Mouse (Mus musculus) testis, postnatal 14 days (tissue): ENCODE results near the gene Ciita.
A peak's percentile ranks its signal among the peaks of the same experiment; 100 is the strongest.

Experiments used
- DNase-seq: peaks from one replicate; pipeline ENCODE4 v3.0.0; 2021; ENCODE audit warnings: low spot score

Ciita gene

GRCm38 (mm10) chr16:10479857-10480256, at the start of gene Ciita:
Ciita (plus strand) TSS chr16:10480059.
- no peak for DNase-seq

- no peak for DNase-seq
These were observed 47.9 kb upstream of the Ciita start for GRCm38 (mm10) chr16:10431911-10432310.

GRCm38 (mm10) chr16:10432387-10432786, 47.5 kb upstream of the Ciita start:
- DNase-seq: no peak

- no peak for DNase-seq
These were observed 46.5 kb upstream of the Ciita start for GRCm38 (mm10) chr16:10433344-10433743.

DNA sequence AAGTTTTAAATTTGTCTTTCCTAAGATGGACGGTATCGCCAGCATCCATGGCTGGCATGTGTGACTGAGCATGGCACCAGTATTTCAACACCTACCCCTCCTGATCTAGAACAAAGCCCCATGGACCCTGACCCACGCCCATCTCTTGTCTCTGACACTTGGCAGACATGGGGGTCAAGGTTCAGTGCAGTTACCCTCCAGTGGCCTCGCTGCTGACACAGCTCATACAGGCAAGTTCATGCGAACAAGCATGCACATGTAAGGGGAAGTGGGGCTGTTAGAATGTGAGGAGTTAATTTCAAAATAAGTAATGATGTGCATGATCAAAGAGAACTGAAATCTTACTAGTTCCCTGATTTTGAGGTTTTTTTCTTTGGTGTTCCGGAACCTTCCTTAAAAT, 43.7 kb upstream of the Ciita start:
- DNase-seq: no peak

GRCm38 (mm10) chr16:10438055-10438454, 41.8 kb upstream of the Ciita start:
- DNase-seq: no peak

- DNase-seq: no peak
These were observed 38.5 kb upstream of the Ciita start for GRCm38 (mm10) chr16:10441328-10441727.

DNA sequence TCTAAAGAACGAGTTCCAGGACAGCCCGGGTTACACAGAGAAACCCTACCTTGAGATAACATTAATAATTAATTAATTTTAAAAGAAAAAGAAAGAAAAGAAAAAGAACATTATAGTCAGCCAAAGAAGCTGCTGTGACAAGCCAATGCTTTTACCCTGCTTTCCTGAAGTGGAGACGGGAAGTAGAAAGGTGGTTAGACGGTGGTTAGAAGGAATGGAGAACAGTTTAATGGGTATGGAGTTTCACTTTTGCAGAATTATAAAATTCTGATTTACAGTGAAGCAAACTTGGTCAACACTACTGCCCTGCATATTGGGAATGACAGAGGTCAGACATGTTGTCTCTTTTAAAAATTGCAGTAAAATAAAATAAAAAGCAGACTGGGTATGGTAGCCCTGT, 38.1 kb upstream of the Ciita start:
- no peak for DNase-seq

DNA sequence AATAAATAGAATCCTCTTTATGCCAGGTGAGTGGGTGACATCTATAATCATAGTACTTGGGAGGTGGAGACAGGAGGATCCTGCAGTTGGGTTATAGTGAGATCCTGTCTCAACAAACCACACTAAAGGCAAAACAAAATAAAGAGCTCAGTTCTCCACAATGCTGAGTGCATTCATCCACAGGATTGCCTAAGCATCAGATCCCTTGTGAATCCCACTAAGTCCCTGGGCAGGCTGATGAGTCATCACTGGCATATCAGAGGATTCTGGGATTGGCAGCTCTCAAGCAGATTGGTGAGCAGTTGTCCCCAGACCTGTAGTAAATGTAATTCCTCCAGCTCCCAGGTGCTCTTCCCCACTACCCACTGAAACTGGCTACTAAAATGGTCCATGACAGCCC, 36.1 kb upstream of the Ciita start:
- DNase-seq: no peak

DNA sequence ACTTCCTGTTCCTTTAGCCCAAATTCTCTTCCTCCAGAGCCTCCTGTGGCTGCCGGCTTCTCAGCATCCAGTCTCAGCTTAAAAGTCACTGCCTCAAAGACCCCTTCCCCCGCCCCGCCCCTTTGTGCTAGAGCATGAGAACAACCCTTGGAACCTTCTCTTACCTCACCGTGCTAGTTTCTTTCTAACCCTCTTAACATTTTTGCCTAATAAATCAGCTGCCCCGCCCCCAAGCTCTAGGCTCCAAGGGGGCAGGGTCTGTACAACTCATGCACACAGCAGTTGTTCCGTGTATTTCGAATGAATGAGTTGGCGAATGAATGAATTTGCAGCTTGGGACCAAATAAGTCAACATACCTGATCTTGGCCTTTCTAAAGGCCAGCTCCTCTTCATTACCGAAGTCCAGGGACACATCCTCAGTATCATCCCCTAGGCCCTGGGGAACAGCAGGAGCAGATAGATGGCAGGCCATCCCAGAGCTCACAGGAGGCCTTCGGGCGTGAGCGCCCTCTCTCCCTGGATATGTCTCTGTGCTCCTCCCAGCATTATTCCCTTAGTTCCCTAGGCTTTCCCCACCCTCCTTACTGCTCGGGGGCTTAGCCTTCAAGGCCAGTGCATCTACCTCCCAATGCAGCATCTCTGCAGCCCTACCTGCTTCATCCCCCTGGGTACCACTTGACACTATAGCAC, 33.1 kb upstream of the Ciita start:
- no peak for DNase-seq

DNA sequence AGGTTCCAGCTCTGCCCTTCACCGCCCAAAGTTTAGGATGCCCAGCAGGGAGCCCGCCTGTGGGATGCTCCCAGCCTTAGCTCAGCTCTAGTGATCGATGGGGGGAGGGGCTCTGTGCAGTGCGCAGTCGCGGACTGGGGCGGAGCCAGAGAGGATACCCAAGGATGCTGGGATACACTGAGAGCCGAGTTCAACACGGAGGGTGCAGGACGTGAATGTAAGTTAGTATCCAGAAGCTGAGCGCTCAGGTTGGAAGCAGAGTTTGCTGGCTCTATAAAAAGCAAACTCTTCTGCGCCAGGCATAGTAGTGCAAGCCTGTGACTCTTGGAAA, 32.6 kb upstream of the Ciita start, which contains the start of gene Tvp23a:
Gene Tvp23a (minus strand): TSS at position 99 of the 331 bp plus-strand sequence.
- peak; percentile 74 for DNase-seq

GRCm38 (mm10) chr16:10447781-10448180, 32.1 kb upstream of the Ciita start:
- no peak for DNase-seq

GRCm38 (mm10) chr16:10448931-10449330, 30.9 kb upstream of the Ciita start:
- no peak for DNase-seq

DNA sequence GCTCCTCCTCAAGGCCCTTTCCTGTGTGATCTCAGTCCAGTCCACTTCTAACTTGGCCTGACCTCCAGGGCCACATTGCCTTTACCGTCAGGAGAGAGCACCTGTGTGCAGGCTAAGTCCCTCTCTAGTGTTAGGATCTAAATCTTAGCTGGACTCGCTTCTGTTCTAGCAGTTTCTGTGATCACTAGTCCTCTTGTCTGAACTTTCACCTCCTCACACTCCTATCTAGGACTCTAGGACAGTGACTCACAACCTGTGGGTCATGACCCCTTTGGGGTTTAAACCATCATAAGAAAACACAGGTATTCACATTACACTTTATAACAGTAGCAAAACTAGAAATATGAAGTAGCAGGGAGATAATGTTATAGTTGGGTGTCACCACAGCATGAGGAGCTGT, 28.0 kb upstream of the Ciita start:
- DNase-seq: no peak

DNA sequence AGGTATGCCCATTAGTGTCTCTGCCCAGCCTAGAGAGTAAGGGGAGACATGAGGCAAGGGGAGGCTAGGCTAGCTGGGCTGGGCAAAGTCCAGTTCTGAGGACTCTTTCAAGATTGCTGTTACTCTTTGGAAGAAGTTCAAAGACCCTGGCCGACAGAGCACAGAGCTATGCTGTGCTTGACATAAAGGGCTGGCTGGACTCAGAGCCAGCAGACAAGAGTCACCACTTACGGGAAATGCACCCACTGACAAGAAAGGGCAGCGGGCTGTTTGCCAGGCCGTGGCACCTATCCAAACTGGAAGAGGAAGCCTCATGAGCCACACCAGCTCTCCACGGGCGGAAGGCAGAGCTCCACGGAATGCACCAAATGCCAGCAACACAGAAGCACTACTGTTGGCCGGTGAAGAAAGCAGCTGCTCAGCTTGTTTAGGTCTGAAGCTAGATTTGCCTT, 27.4 kb upstream of the Ciita start:
- peak; percentile 30 for DNase-seq

- no peak for DNase-seq
These were observed 25.8 kb upstream of the Ciita start for GRCm38 (mm10) chr16:10453872-10454582.

DNA sequence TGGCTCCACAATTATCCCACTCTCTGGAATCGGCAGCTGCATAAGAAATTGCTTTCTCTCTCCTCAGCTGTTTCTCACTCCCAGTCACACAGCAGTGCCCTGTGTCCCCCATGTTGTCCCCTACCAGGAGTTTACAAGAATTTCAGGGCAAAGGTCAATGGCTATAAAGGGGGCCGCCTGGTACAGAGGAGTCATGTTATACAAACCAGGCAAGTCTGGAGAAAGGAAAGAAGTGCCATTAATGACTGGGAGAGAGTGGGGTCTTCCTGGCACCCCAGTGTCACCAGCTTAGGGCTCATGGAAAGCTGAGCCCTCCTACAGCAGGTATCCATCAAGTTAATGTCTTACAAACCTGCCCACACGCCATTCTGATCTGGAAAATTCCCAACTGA, 25.3 kb upstream of the Ciita start:
- DNase-seq: no peak

- DNase-seq: no peak
These were observed 19.7 kb upstream of the Ciita start for GRCm38 (mm10) chr16:10460188-10460587.

- DNase-seq: no peak
These were observed 18.7 kb upstream of the Ciita start for GRCm38 (mm10) chr16:10461178-10461577.

DNA sequence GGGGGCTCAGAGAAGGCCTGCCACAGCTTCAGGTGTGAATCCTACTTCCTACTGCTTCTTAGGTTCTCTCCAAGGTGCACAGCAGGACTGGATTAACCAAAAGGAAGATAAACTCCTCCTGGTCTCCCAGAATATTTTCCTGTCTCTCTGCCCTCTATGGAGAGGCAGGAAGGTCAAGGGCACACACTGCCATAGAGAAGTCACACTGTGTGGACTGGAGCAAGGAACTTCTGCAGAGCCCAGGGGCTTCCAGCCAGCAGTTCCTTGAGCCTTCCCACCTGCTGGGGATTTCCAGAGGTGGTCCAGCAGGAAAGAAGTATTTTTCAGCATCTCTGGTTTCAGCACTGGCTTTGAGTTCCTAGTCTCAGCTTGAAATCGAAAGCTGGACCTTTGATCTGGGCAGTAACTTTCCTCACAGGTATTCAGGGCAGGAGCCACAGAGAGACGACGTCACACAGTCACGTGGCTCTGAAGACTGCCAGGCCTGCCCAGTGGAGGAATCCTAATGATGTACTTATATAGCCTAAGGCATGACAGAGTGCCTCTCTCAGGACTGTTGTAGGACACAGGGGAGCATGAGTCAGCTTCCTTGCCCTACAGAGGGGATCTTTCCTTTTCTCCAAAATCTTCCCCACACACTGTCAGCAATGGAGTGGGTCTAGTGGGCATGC, 14.7 kb upstream of the Ciita start:
- no peak for DNase-seq

GRCm38 (mm10) chr16:10467391-10468107, 12.3 kb upstream of the Ciita start:
- DNase-seq: no peak

DNA sequence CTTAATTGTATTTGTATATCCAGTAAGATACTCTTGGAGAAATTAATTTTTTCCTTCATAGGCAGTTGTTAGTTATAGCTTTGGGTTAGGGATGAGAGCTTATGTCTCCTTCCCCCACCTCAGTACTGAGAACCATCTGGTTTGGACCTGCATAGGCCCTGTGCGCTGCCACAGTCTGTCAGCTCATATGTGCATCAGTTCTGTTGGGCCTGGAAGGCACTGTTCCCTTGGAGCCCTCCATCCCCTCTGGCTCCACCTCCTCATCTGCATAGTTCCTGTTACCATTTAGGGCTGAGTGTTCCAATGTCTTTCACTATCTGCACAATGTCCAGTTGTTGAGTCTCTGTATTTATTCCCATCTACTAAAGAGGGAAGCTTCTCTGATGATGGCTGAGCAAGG, 11.7 kb upstream of the Ciita start:
- DNase-seq: no peak

DNA sequence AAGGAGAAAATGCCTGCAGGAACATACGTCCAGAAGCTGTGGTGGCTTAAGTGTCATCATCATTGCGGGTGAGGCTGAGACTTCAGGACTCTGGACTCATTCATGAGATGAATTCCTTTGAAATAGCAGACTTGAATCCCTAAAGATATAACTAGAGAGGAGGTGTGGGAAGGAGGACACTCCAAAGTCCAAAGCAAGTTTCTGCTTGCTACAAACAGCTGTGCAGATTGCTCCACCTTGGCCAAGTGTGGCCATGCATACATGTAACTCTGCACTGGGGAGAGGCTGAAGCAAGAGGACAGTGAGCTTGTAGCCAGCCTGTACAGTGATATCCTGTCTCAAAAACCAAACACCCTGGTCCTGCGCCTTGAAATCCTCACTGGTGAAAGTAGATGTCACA, 7.9 kb upstream of the Ciita start:
- no peak for DNase-seq
